Mouse (Mus musculus) small intestine, adult 2 months (tissue): ENCODE measurements around the gene Prss34.

Source experiments
- CTCF ChIP-seq: fragments of 200-500 bp; IDR thresholded peaks from 2 replicates; pipeline ENCODE4 v1.5.1; 2012; ENCODE audit warnings: low read depth, mild to moderate bottlenecking, control low read depth, inconsistent platforms, low read length, moderate library complexity, mixed read lengths; ENCODE audit not compliant: insufficient replicate concordance, insufficient read length; ENCODE audit errors: extremely low read depth
- POLR2A ChIP-seq: fragments of 200-500 bp; IDR thresholded peaks from 2 replicates; pipeline ENCODE4 v1.6.1; 2012; ENCODE audit warnings: low read depth, mild to moderate bottlenecking, control low read depth, inconsistent platforms, low read length, moderate library complexity

GRCm38 (mm10) chr17:25318354-25318753 lies 20.2 kb downstream of the Prss34 start, which contains the start of gene Prss29:
- TF ChIP-seq CTCF, result no peak
- no peak for TF ChIP-seq POLR2A
